Mouse (Mus musculus): ENCODE results near the gene Yy2. TPM values are rescaled to one million over a fixed set of nuclear protein-coding genes. Genes with fewer than 3 reads are reported as not detected.

The Yy2 gene
- polyA plus RNA-seq, 1 experiment, result not detected

DNA sequence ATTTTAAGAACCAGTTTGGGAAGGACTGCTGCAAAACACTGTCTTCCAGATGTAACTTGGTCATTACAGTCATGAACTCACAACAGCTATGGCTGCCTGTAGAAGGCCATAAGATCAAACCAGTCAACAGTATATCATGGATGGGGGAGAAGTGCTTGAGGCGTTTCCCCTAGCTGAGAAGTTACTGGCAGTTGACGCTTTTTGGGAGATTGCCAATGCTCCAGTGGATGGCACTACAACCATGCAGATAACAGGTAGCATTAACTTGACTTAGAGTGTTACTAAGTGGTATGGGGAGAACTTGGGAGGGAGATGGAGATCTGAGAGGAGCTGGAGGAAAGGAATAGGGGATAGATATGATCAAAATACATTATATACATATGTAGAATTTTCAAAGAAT, 5.9 kb upstream of the Yy2 start:
- TF ChIP-seq CTCF (IDR thresholded peaks at IDR 0.05; ENCODE audit: borderline replicate concordance, extremely low read depth, insufficient read depth, insufficient read length), result no peak
- TF ChIP-seq POLR2A (IDR thresholded peaks at IDR 0.05; ENCODE audit: borderline replicate concordance, extremely low read depth, insufficient read depth, insufficient read length, poor library complexity, severe bottlenecking), result no peak
- DNase-seq (ENCODE audit: low read depth), result no peak

DNA sequence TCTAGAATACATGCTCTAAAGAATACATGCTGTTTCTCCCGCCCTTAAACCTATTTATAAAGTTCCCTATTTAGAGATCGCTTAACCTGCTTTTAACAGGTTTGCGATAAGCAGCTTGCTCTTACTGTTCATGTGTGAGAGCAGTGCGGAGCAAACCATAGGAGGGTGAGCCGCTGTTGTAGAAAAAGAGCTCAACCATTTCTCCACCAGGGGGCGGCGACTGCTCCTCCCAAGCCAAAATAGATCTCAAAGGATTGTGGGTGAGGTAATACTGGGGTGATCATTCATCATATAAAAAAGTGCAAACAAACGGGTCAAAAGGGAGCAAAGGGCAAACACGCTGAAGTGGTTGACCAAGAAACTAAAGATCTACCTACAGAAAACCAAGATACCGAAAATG, 5.0 kb downstream of the Yy2 start:
- TF ChIP-seq POLR2A (IDR thresholded peaks at IDR 0.05; ENCODE audit: borderline replicate concordance, extremely low read depth, insufficient read depth, insufficient read length, poor library complexity, severe bottlenecking), result no peak
- no peak for TF ChIP-seq CTCF (IDR thresholded peaks at IDR 0.05; ENCODE audit: borderline replicate concordance, extremely low read depth, insufficient read depth, insufficient read length)
- no peak for DNase-seq (ENCODE audit: low read depth)

- no peak for TF ChIP-seq CTCF (IDR thresholded peaks at IDR 0.05; ENCODE audit: borderline replicate concordance, extremely low read depth, insufficient read depth, insufficient read length)
- TF ChIP-seq POLR2A (IDR thresholded peaks at IDR 0.05; ENCODE audit: borderline replicate concordance, extremely low read depth, insufficient read depth, insufficient read length, poor library complexity, severe bottlenecking), result no peak
- peak; percentile 69 for DNase-seq (ENCODE audit: low read depth)
These were observed 21.7 kb downstream of the Yy2 start for GRCm38 (mm10) chrX:157547082-157547481.

Other genes starting within 250 kb of the Yy2 start
- 0.33 and 0.82 TPM in 2 replicates for gene Phex, start 153.7 kb downstream of the Yy2 start, polyA plus RNA-seq (2012; rRNA removed)
- gene Sms, start 76.7 kb downstream of the Yy2 start, polyA plus RNA-seq (2012; rRNA removed), result 108 and 115 TPM in 2 replicates
- gene Mbtps2, start 29.7 kb upstream of the Yy2 start, polyA plus RNA-seq (2012; rRNA removed), result 50.5 and 50.8 TPM in 2 replicates
- 0.19 and 0.20 TPM in 2 replicates for gene Smpx, start 129.9 kb upstream of the Yy2 start, polyA plus RNA-seq (2012; rRNA removed)
- 0.05 and 0.06 TPM in 2 replicates for gene Klhl34, start 249.4 kb upstream of the Yy2 start, polyA plus RNA-seq (2012; rRNA removed)

All from brain, embryonic 14.5 days (tissue).